Mouse (Mus musculus) kidney, embryonic 16.5 days (tissue): ENCODE measurements around the gene Cdipt. TPM values are rescaled to one million over a fixed set of nuclear protein-coding genes. Genes with fewer than 3 reads are reported as not detected.
A peak's percentile ranks its signal among the peaks of the same experiment; 100 is the strongest.

ENCODE experiments used
- ATAC-seq: fragments of 200-750 bp; cut with Nextera tagmentation; 2 replicates; pipeline ENCODE4 v1.8.0; 2017; ENCODE audit warnings: moderate TSS enrichment; ENCODE audit not compliant: low FRiP score, low TSS enrichment
- H3K27ac ChIP-seq: fragments of 300-500 bp; sonication (generic); 2 replicates; pipeline ENCODE4 v1.5.1; 2014; ENCODE audit warnings: low read length
- H3K27me3 ChIP-seq: fragments of 300-500 bp; sonication (generic); 2 replicates; pipeline ENCODE4 v1.6.1; 2014; ENCODE audit warnings: low read length, control low read depth, mixed read lengths; ENCODE audit not compliant: insufficient read depth
- H3K36me3 ChIP-seq: fragments of 300-500 bp; sonication (generic); 2 replicates; pipeline ENCODE4 v1.6.1; 2014; ENCODE audit warnings: low read length, control low read depth, mixed read lengths; ENCODE audit not compliant: insufficient read depth
- H3K4me1 ChIP-seq: fragments of 300-500 bp; sonication (generic); 2 replicates; pipeline ENCODE4 v1.6.1; 2014; ENCODE audit warnings: low read length, control low read depth, mixed read lengths; ENCODE audit not compliant: insufficient read depth
- H3K4me2 ChIP-seq: fragments of 300-500 bp; sonication (generic); replicated peaks from 2 replicates; pipeline ENCODE4 v1.6.1; 2014; ENCODE audit warnings: low read depth, low read length
- H3K4me3 ChIP-seq: fragments of 300-500 bp; sonication (generic); 2 replicates; pipeline ENCODE4 v1.5.1; 2014; ENCODE audit warnings: mild to moderate bottlenecking, low read length
- H3K9ac ChIP-seq: fragments of 300-500 bp; sonication (generic); replicated peaks from 2 replicates; pipeline ENCODE4 v1.6.1; 2014; ENCODE audit warnings: low read length
- H3K9me3 ChIP-seq: fragments of 300-500 bp; sonication (generic); 2 replicates; pipeline ENCODE4 v1.6.1; 2016; ENCODE audit warnings: low read length, control low read depth
- WGBS: fragments of 180-500 bp; shearing (Covaris S2); extraction: QIAGEN DNeasy Blood & Tissue Kit; methylation state at CpG from one replicate; pipeline ENCODE4 v1.1.7; 2014; 5-methylcytosine and 5-hydroxymethylcytosine counted together
- polyA plus RNA-seq: library from polyadenylated mRNA; unstranded; fragments of >200 nt; fragmentation: Nextera tagmentation; extraction: Ambion mirVana; gene quantifications from 2 replicates; pipeline ENCODE4 v1.2.1, GENCODE M21; 2015

Cdipt gene
- polyA plus RNA-seq, 1 experiment from 2014 or later, result 137 TPM

GRCm38 (mm10) chr7:127009307-127010085 lies 33.8 kb downstream of the Cdipt start:
- Histone ChIP-seq H3K27me3 (no peaks in the 10 kb centered on the region), H3K9ac (peak overlapping the region; percentile 33; the same call in 1 of the 2 replicates), H3K4me1 (peaks cover 26% of the 10 kb centered on the region), H3K36me3 (peaks cover 13% of the 10 kb centered on the region), H3K9me3 (no peaks in the 10 kb centered on the region), H3K4me2 (no peak overlapping the region), H3K4me3 (no peak overlapping the region), H3K27ac (peak overlapping the region; percentile 84)
- WGBS, result 67% methylated on average over 17 of the region's 17 CpGs
- no peak for ATAC-seq

DNA sequence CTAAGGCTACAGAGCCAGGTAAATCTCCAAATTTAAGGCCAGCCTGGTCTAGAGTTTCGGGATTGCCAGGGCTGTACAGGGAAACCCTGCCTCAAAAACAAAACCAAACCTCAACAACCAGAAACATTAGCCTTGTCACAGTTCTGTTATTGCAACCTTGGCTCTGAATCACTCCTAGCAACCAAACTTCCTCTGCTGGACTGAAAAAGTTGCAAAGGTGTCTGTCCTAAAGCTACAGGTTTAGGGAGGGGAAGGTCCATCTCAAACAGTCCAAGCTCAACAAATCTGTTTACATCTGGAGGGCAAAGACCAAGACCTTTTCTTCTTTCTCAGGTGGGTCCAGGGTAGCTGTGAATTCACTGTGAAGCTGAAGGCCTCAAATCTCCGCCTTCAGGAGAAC lies 35.3 kb downstream of the Cdipt start:
- ATAC-seq, result no peak
- Histone ChIP-seq H3K4me3 (no peak overlapping the region), H3K4me2 (no peak overlapping the region), H3K36me3 (peaks cover 20% of the 10 kb centered on the region), H3K27ac (no peak overlapping the region), H3K4me1 (peaks cover 42% of the 10 kb centered on the region), H3K27me3 (no peaks in the 10 kb centered on the region), H3K9ac (no peak overlapping the region), H3K9me3 (no peaks in the 10 kb centered on the region)
- 90% methylated on average over 2 of the region's 2 CpGs for WGBS

GRCm38 (mm10) chr7:127011717-127012116 lies 36.0 kb downstream of the Cdipt start:
- no peak overlapping the region for H3K4me3 ChIP-seq
- no peaks in the 10 kb centered on the region for H3K27me3 ChIP-seq
- no peak overlapping the region for H3K9ac ChIP-seq
- H3K4me1 ChIP-seq, result peaks cover 42% of the 10 kb centered on the region
- 73% methylated on average over 2 of the region's 2 CpGs for WGBS
- H3K4me2 ChIP-seq, result no peak overlapping the region
- no peak for ATAC-seq
- peaks cover 20% of the 10 kb centered on the region for H3K36me3 ChIP-seq
- no peak overlapping the region for H3K27ac ChIP-seq
- H3K9me3 ChIP-seq, result no peaks in the 10 kb centered on the region

DNA sequence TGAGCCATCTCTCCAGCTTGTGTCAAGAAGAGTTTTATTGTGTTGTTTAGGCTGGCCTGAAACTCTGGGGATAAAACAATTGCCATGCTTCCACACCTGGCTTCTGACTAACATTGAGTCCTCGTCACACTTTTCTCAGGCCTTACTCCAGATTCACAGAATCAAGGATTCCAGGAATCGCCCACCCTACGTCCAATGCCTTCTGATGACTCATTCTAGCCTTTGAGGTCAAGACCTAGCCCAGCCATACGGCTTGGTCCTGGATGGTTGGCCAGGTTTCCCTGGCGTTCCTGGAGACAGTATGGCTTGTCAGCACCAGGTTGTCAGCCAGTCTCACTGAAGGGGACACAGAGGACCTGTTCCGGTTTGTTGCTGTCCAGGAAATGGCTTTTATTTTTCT lies 36.7 kb downstream of the Cdipt start:
- peaks cover 42% of the 10 kb centered on the region for H3K4me1 ChIP-seq
- no peak for ATAC-seq
- WGBS, result 76% methylated on average over 6 of the region's 6 CpGs

GRCm38 (mm10) chr7:127012845-127013244 lies 37.1 kb downstream of the Cdipt start:
- H3K4me2 ChIP-seq, result no peak overlapping the region
- WGBS, result 95% methylated on average over 10 of the region's 10 CpGs

More for the DNA sequence above, 36.7 kb downstream of the Cdipt start:
- H3K27me3 ChIP-seq, result no peaks in the 10 kb centered on the region
- no peak overlapping the region for H3K4me3 ChIP-seq
- no peak overlapping the region for H3K27ac ChIP-seq
- no peak overlapping the region for H3K4me2 ChIP-seq
- H3K9me3 ChIP-seq, result no peaks in the 10 kb centered on the region
- no peak overlapping the region for H3K9ac ChIP-seq
- H3K36me3 ChIP-seq, result peaks cover 20% of the 10 kb centered on the region

DNA sequence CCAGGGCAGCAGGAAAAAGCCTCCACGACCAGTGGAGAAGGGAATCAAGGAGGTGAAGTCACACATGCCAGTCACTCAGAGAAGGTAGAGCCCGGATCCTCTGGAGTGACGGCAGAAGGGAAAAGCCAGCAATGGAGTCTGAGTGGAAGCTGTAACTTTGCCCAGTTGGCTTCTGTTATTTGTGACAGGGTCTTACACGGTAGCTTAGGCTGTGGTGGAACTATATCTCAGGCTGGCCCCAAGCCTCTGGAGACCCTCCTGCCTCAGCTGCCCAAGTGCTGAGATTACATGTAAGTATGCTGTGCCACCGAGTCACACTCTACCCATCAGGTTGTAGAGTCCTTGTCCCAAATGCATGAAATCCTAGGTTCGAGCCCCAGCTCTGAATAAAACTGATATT lies 37.7 kb downstream of the Cdipt start:
- Histone ChIP-seq H3K27ac (no peak overlapping the region), H3K36me3 (peaks cover 20% of the 10 kb centered on the region), H3K4me3 (no peak overlapping the region), H3K9ac (no peak overlapping the region), H3K9me3 (no peaks in the 10 kb centered on the region), H3K4me1 (peaks cover 48% of the 10 kb centered on the region), H3K27me3 (no peaks in the 10 kb centered on the region), H3K4me2 (peak overlapping the region; percentile 60; the same call in 1 of the 2 replicates)
- 92% methylated on average over 6 of the region's 6 CpGs for WGBS
- no peak for ATAC-seq

More at GRCm38 (mm10) chr7:127012845-127013244, 37.1 kb downstream of the Cdipt start:
- Histone ChIP-seq H3K4me3 (no peak overlapping the region), H3K9ac (no peak overlapping the region), H3K27ac (no peak overlapping the region), H3K27me3 (no peaks in the 10 kb centered on the region), H3K4me1 (peaks cover 45% of the 10 kb centered on the region), H3K36me3 (peaks cover 20% of the 10 kb centered on the region), H3K9me3 (no peaks in the 10 kb centered on the region)
- no peak for ATAC-seq

DNA sequence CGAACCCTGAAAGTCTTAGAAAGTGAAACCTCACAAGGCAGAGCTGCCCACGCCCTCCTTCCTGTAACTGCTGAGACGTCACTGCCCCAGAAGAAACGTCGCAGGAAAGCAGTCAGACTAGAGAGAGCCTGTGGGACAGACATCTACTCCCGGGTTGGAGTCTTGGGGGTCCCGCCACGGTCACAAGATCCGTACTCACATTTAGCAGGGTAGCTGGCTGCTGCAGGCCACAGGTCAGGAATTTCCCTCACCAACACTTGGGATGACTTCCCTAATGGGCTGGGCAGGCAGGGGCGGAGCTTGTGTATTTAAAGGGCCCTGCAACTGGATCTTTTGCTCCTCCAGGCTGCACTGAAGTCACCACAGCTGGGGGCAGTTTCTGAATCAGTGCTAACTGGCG lies 38.6 kb downstream of the Cdipt start, which contains the start of gene Mvp:
Mvp (minus strand) TSS at position 302 of the 400 bp plus-strand sequence.
- peak within 1 kb of the TSS; percentile 75 for H3K27ac ChIP-seq
- peaks cover 48% of the 10 kb centered on the region for H3K4me1 ChIP-seq
- 17% methylated on average over 11 of the region's 11 CpGs for WGBS

DNA sequence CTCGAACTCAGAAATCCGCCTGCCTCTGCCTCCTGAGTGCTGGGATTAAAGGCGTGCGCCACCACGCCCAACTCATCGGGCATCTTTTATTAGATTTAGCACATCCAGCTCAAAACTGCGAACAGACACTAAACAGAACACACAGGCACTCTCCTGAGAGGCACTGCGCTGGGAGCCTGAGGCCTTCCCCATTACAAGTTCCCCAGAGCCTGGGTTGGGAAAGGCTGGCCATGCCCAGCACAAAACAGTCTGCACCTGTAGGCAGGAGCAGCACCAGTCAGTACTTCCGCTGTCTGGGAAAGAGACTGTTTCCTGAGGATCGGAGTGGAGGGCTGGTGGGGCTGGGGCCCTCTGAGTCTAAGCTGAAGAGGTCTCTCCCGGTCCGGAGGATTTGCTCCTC lies 39.3 kb downstream of the Cdipt start:
- 89% methylated on average over 12 of the region's 12 CpGs for WGBS

More for the DNA sequence above, 38.6 kb downstream of the Cdipt start, which contains the start of gene Mvp:
- H3K4me2 ChIP-seq, result peak within 1 kb of the TSS; percentile 82
- H3K4me3 ChIP-seq, result peak within 1 kb of the TSS; percentile 61
- peak within 1 kb of the TSS; percentile 71 for H3K9ac ChIP-seq
- no peak for ATAC-seq
- peaks cover 20% of the 10 kb centered on the region for H3K36me3 ChIP-seq
- no peaks in the 10 kb centered on the region for H3K9me3 ChIP-seq
- H3K27me3 ChIP-seq, result no peaks in the 10 kb centered on the region

DNA sequence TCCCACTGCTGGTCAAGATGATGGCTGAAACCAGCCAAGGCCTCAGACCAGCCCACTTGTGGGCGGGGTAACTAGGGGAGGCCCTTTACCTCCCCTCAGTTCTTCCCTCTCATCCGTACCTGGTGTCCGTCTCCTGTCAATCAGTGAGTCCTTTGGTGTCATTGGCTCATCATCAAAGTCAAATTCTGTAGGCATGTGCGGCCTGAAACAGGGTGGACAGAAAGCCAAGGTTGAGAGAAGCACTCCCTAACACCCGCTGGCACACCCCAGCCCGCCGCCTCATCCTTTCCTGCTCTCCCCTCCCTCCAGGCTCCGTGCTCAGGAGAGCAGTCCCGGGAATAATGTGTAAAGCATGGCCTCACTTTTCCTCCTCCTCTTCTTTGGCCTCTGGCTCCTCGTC lies 40.4 kb downstream of the Cdipt start:
- peaks cover 20% of the 10 kb centered on the region for H3K36me3 ChIP-seq
- H3K4me3 ChIP-seq, result peak overlapping the region; percentile 73
- peak overlapping the region; percentile 98 for H3K27ac ChIP-seq
- ATAC-seq, result peak; percentile 13
- 0% methylated on average over 10 of the region's 10 CpGs for WGBS
- H3K9me3 ChIP-seq, result no peaks in the 10 kb centered on the region
- peak overlapping the region; percentile 82 for H3K4me2 ChIP-seq
- peaks cover 59% of the 10 kb centered on the region for H3K4me1 ChIP-seq
- H3K27me3 ChIP-seq, result no peaks in the 10 kb centered on the region
- peak overlapping the region; percentile 81 for H3K9ac ChIP-seq

More for the DNA sequence above, 39.3 kb downstream of the Cdipt start:
- H3K4me2 ChIP-seq, result peak overlapping the region; percentile 60
- peaks cover 20% of the 10 kb centered on the region for H3K36me3 ChIP-seq
- H3K9ac ChIP-seq, result 0 out of 2 replicates have a peak overlapping the region, but pooled peaks have one; percentile 71
- H3K27ac ChIP-seq, result no peak overlapping the region
- no peaks in the 10 kb centered on the region for H3K9me3 ChIP-seq
- no peak overlapping the region for H3K4me3 ChIP-seq
- no peaks in the 10 kb centered on the region for H3K27me3 ChIP-seq
- peaks cover 51% of the 10 kb centered on the region for H3K4me1 ChIP-seq
- no peak for ATAC-seq

DNA sequence TGATC lies 40.6 kb downstream of the Cdipt start, which contains the start of gene Pagr1b:
Pagr1b (minus strand) TSS at position 4 of the 5 bp plus-strand sequence.
- Histone ChIP-seq H3K9me3 (no peaks in the 10 kb centered on the region), H3K4me1 (peaks cover 61% of the 10 kb centered on the region), H3K27me3 (no peaks in the 10 kb centered on the region), H3K36me3 (peaks cover 20% of the 10 kb centered on the region), H3K9ac (peak within 1 kb of the TSS; percentile 81), H3K27ac (peak within 1 kb of the TSS; percentile 98), H3K4me3 (peak within 1 kb of the TSS; percentile 73), H3K4me2 (peak within 1 kb of the TSS; percentile 82)
- ATAC-seq, result no peak
